Mouse (Mus musculus) cortical plate, adult 2 months (tissue): ENCODE measurements at regions not wholly inside any gene's neighbourhood (a gene's known extent, or its start where the extent isn't known, plus 50 kb on each side); places are given as distances from the start of the nearest gene placed in this dataset.
A peak's percentile ranks its signal among the peaks of the same experiment; 100 is the strongest.

Experiments
- CTCF ChIP-seq: fragments of 200-500 bp; IDR thresholded peaks from 2 replicates; pipeline ENCODE4 v1.5.1; 2011; ENCODE audit warnings: mild to moderate bottlenecking, control low read depth, low read length; ENCODE audit not compliant: insufficient read depth; ENCODE audit errors: extremely low read depth
- POLR2A ChIP-seq: fragments of 200-500 bp; IDR thresholded peaks from 2 replicates; pipeline ENCODE4 v1.6.1; 2011; ENCODE audit warnings: mild to moderate bottlenecking, low read length, control low read depth; ENCODE audit not compliant: insufficient read depth; ENCODE audit errors: extremely low read depth

GRCm38 (mm10) chr3:119537884-119538283, 246.4 kb downstream of the Ptbp2 start:
- TF ChIP-seq CTCF (peak; percentile 13; the same call in 1 of the 2 replicates), POLR2A (no peak)
